Mouse (Mus musculus): ENCODE data around the gene Epc2.
A peak's percentile ranks its signal among the peaks of the same experiment; 100 is the strongest.

Epc2 gene

GRCm38 (mm10) chr2:49472443-49472842 is 21.2 kb downstream of the Epc2 start:
- no peak for DNase-seq

- DNase-seq, result no peak
These were observed 30.9 kb downstream of the Epc2 start for GRCm38 (mm10) chr2:49482146-49482545.

- no peak for DNase-seq
These were observed 32.1 kb downstream of the Epc2 start for GRCm38 (mm10) chr2:49483382-49483781.

GRCm38 (mm10) chr2:49501435-49501834 is 50.1 kb downstream of the Epc2 start:
- no peak for DNase-seq

- peak; percentile 50 to 80 for DNase-seq
These were observed 52.3 kb downstream of the Epc2 start for GRCm38 (mm10) chr2:49503596-49503995.

GRCm38 (mm10) chr2:49505151-49505550 is 53.9 kb downstream of the Epc2 start:
- DNase-seq, result peak in 1 of 2 experiments; percentile 35

- DNase-seq, result no peak
These were observed 59.5 kb downstream of the Epc2 start for GRCm38 (mm10) chr2:49510832-49511231.

GRCm38 (mm10) chr2:49516011-49516410 is 64.7 kb downstream of the Epc2 start:
- no peak for DNase-seq

GRCm38 (mm10) chr2:49520409-49520808 is 69.1 kb downstream of the Epc2 start:
- no peak for DNase-seq

- DNase-seq, result no peak
These were observed 69.7 kb downstream of the Epc2 start for GRCm38 (mm10) chr2:49520989-49521388.

GRCm38 (mm10) chr2:49521564-49521963 is 70.3 kb downstream of the Epc2 start:
- DNase-seq, result peak in 1 of 2 experiments; percentile 13

- DNase-seq, result no peak
These were observed 71.3 kb downstream of the Epc2 start for GRCm38 (mm10) chr2:49522578-49522977.

GRCm38 (mm10) chr2:49537147-49537546 is 85.9 kb downstream of the Epc2 start:
- DNase-seq, result no peak

- DNase-seq, result no peak
These were observed 86.8 kb downstream of the Epc2 start for GRCm38 (mm10) chr2:49538056-49538455.

- no peak for DNase-seq
These were observed 88.5 kb downstream of the Epc2 start for GRCm38 (mm10) chr2:49539745-49540144.

- peak in 1 of 2 experiments; percentile 29 for DNase-seq
These were observed 96.5 kb downstream of the Epc2 start for GRCm38 (mm10) chr2:49547813-49548212.

GRCm38 (mm10) chr2:49548492-49548891 is 97.2 kb downstream of the Epc2 start:
- DNase-seq, result no peak

- DNase-seq, result no peak
These were observed 101.8 kb downstream of the Epc2 start for GRCm38 (mm10) chr2:49553096-49553495.

- DNase-seq, result no peak
These were observed 106.1 kb downstream of the Epc2 start for GRCm38 (mm10) chr2:49557339-49557738.

GRCm38 (mm10) chr2:49558361-49558760 is 107.1 kb downstream of the Epc2 start:
- DNase-seq, result no peak

GRCm38 (mm10) chr2:49562688-49563350 is 111.5 kb downstream of the Epc2 start:
- DNase-seq, result no peak

GRCm38 (mm10) chr2:49569862-49570777 is 118.8 kb downstream of the Epc2 start:
- peak; percentile 87 to 91 for DNase-seq

- DNase-seq, result no peak
These were observed 119.5 kb downstream of the Epc2 start for GRCm38 (mm10) chr2:49570778-49571101.

Data from kidney, postnatal 36 days (tissue).